Mouse (Mus musculus): ENCODE results near the gene Tes3-ps.

Gene Tes3-ps

DNA sequence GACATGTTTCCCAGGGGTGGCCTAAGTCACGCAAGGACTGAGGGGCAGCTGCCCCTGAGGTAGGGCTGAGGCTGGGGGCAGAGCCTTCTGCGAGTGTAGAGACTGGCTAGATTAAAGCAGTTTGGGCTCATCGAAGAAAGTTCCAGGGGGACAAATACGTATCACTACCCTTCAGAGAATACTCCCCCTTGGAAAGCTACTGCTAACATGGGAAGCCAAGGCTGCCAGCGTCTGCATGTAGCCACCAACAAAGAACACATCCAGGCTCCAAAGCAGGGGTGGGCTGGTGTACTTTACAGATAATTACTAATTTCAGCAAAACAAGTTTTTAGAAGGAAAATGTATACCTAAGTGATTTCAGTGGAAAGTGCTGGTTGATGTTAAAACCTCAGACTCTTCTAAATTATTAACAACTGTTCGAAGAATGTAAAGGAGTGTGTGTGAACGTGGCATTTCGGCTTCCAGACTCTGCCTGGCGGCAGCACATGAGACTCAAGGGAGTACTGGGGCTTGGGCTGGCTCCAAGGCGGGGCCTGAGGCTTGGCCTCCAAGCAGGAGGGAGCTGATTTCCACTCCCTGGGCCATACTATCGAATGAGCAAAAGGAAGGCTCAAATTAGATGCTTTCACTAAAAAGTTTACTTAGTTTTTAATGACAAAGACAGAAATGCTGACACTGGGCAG is 26.6 kb upstream of the Tes3-ps start:
- peaks cover 68% of the 10 kb centered on the region for H3K36me3 ChIP-seq (ENCODE audit: insufficient read depth, low read length)
- H3K4me3 ChIP-seq (replicated peaks; ENCODE audit: low read length) = no peak overlapping the region
- no peaks in the 10 kb centered on the region for H3K4me1 ChIP-seq (replicated peaks; ENCODE audit: low read depth, low read length)
- no peaks in the 10 kb centered on the region for H3K9me3 ChIP-seq (ENCODE audit: low read length)
- TF ChIP-seq NANOG (IDR thresholded peaks at IDR 0.05; ENCODE audit: borderline replicate concordance, low read length) = no peak
- TF ChIP-seq POU5F1 (IDR thresholded peaks at IDR 0.05; ENCODE audit: borderline replicate concordance, low read length) = no peak
- no peak for TF ChIP-seq CTCF (conservative IDR thresholded peaks at IDR 0.05; ENCODE audit: low read length)
- H3K27me3 ChIP-seq (ENCODE audit: insufficient read depth, low read length) = no peaks in the 10 kb centered on the region

DNA sequence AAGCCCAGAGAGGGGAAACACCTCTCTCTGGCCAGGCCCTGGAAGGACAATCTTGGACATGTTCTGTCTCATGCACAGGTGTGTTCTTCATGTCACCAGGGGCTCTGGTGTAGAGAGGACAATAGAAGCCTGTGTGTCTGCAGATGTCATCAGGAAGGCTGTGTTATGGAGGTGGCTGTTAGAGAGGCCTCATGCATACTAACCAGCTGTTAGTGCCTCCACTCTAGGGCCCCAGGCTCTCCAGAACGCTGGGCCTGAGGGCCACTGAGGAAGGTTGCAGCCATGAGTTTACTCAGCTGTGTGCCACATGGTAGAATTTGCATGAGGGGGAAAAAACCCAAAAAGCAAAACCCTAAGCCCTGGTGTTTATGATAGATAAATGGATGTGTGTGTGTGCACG is 25.5 kb upstream of the Tes3-ps start:
- no peak for TF ChIP-seq NANOG (IDR thresholded peaks at IDR 0.05; ENCODE audit: borderline replicate concordance, low read length)
- TF ChIP-seq POU5F1 (IDR thresholded peaks at IDR 0.05; ENCODE audit: borderline replicate concordance, low read length) = no peak
- no peak for TF ChIP-seq CTCF (conservative IDR thresholded peaks at IDR 0.05; ENCODE audit: low read length)

DNA sequence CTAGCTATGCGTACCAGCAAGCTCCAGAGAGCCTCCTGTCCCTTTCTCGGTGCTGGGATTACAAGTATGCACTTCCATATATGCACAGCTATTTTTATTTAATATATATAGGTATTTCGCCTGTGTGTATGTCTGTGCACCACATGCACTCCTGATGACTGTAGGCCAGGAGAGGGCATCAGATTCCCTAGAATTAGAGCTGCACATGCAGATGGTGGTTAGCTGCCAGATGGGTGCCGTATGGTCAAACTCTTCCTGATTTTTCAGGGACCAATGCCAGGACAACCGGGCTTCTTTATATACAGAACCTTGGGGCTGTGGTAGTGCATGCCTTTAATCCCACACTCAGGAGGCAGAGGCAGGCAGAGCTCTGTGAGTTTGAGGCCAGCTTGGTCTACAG is 24.1 kb upstream of the Tes3-ps start:
- Histone ChIP-seq H3K27me3 (ENCODE audit: insufficient read depth, low read length) (no peaks in the 10 kb centered on the region), H3K9me3 (ENCODE audit: low read length) (no peaks in the 10 kb centered on the region), H3K4me3 (replicated peaks; ENCODE audit: low read length) (no peak overlapping the region), H3K4me1 (replicated peaks; ENCODE audit: low read depth, low read length) (no peaks in the 10 kb centered on the region), H3K36me3 (ENCODE audit: insufficient read depth, low read length) (peaks cover 46% of the 10 kb centered on the region)
- TF ChIP-seq POU5F1 (IDR thresholded peaks at IDR 0.05; ENCODE audit: borderline replicate concordance, low read length) (no peak), CTCF (conservative IDR thresholded peaks at IDR 0.05; ENCODE audit: low read length) (no peak), NANOG (IDR thresholded peaks at IDR 0.05; ENCODE audit: borderline replicate concordance, low read length) (no peak)

More for the DNA sequence above, 25.5 kb upstream of the Tes3-ps start:
- no peaks in the 10 kb centered on the region for H3K27me3 ChIP-seq (ENCODE audit: insufficient read depth, low read length)
- H3K4me3 ChIP-seq (replicated peaks; ENCODE audit: low read length) = no peak overlapping the region
- H3K9me3 ChIP-seq (ENCODE audit: low read length) = no peaks in the 10 kb centered on the region
- H3K4me1 ChIP-seq (replicated peaks; ENCODE audit: low read depth, low read length) = no peaks in the 10 kb centered on the region
- H3K36me3 ChIP-seq (ENCODE audit: insufficient read depth, low read length) = peaks cover 58% of the 10 kb centered on the region

DNA sequence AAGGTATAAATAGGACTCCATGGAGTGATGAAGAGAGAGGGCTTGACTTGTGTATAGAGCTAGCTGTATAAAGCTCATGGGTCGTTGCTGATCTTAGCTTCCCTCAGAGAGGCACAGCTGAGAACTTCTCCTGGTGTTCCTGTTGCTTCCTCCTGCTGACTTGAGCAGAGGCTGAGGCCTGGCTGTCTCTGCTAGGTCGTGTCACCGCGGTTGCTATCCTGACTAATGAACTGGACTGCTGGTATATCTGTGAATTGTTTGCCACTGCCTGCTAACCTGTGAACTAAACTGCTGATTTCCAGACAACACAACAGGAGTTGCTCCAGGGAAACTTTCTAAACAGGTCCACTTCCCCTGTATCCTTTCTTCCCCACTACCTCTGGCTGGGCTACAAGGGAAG is 22.8 kb upstream of the Tes3-ps start:
- peaks cover 33% of the 10 kb centered on the region for H3K36me3 ChIP-seq (ENCODE audit: insufficient read depth, low read length)
- no peaks in the 10 kb centered on the region for H3K4me1 ChIP-seq (replicated peaks; ENCODE audit: low read depth, low read length)
- no peak for TF ChIP-seq NANOG (IDR thresholded peaks at IDR 0.05; ENCODE audit: borderline replicate concordance, low read length)
- no peak for TF ChIP-seq POU5F1 (IDR thresholded peaks at IDR 0.05; ENCODE audit: borderline replicate concordance, low read length)
- TF ChIP-seq CTCF (conservative IDR thresholded peaks at IDR 0.05; ENCODE audit: low read length) = no peak
- no peak overlapping the region for H3K4me3 ChIP-seq (replicated peaks; ENCODE audit: low read length)
- H3K27me3 ChIP-seq (ENCODE audit: insufficient read depth, low read length) = no peaks in the 10 kb centered on the region
- H3K9me3 ChIP-seq (ENCODE audit: low read length) = no peaks in the 10 kb centered on the region

DNA sequence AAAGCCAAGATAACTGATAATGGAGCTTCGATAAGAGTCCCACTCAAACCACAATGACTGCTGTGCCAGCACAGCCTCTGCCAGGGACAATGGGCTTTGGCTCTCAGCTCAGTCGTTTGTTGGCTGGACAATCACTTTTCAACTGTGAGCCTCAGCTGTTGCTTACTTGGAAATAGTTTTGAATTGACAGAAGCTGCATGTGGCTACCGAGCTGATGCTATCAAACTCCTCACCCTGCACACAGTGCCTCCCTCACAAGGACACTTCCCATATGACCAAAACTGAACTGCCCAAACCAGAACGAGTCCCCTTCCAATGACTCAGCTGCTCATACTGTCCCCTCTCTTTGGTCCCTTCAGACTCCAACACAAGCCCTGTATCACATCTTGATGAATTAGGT is 22.3 kb upstream of the Tes3-ps start:
- H3K4me3 ChIP-seq (replicated peaks; ENCODE audit: low read length) = no peak overlapping the region
- no peaks in the 10 kb centered on the region for H3K4me1 ChIP-seq (replicated peaks; ENCODE audit: low read depth, low read length)
- TF ChIP-seq CTCF (conservative IDR thresholded peaks at IDR 0.05; ENCODE audit: low read length) = no peak
- TF ChIP-seq NANOG (IDR thresholded peaks at IDR 0.05; ENCODE audit: borderline replicate concordance, low read length) = no peak
- peaks cover 28% of the 10 kb centered on the region for H3K36me3 ChIP-seq (ENCODE audit: insufficient read depth, low read length)
- no peaks in the 10 kb centered on the region for H3K27me3 ChIP-seq (ENCODE audit: insufficient read depth, low read length)
- H3K9me3 ChIP-seq (ENCODE audit: low read length) = no peaks in the 10 kb centered on the region

DNA sequence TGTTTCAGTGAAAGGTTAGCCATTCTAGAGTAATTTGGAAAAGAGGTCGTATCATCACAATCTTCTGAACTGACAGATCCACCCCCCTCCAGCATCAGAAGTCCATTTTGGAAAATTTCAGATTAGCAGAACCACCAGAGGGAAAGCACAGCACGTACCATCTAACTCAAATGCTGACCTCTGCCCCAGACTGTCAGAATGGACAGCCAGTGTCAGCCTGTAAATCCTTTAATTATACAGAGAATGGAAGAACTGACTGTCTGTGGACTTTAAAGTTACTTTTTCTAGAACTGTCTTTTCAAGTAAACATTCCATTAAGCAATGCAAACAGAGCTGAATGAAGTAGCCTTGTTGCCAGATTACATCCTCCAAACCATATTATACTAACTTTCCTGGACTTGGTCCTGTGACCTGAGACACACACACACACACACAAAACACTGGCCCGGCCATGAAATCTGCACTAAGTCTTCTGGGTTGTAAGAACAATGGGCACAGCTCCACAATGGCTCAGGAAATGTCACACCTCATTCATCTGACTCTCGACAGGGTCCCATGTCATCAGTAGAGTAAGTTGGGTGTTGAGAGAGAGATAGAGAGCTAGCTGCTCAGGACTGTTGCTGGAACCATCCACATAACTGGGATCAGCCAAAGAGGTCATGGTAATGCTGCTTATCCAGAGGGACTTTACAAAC is 21.0 kb upstream of the Tes3-ps start:
- H3K36me3 ChIP-seq (ENCODE audit: insufficient read depth, low read length) = peaks cover 21% of the 10 kb centered on the region
- TF ChIP-seq POU5F1 (IDR thresholded peaks at IDR 0.05; ENCODE audit: borderline replicate concordance, low read length) (no peak), NANOG (IDR thresholded peaks at IDR 0.05; ENCODE audit: borderline replicate concordance, low read length) (no peak), CTCF (conservative IDR thresholded peaks at IDR 0.05; ENCODE audit: low read length) (no peak)
- no peaks in the 10 kb centered on the region for H3K27me3 ChIP-seq (ENCODE audit: insufficient read depth, low read length)
- no peaks in the 10 kb centered on the region for H3K4me1 ChIP-seq (replicated peaks; ENCODE audit: low read depth, low read length)
- no peak overlapping the region for H3K4me3 ChIP-seq (replicated peaks; ENCODE audit: low read length)
- no peaks in the 10 kb centered on the region for H3K9me3 ChIP-seq (ENCODE audit: low read length)

DNA sequence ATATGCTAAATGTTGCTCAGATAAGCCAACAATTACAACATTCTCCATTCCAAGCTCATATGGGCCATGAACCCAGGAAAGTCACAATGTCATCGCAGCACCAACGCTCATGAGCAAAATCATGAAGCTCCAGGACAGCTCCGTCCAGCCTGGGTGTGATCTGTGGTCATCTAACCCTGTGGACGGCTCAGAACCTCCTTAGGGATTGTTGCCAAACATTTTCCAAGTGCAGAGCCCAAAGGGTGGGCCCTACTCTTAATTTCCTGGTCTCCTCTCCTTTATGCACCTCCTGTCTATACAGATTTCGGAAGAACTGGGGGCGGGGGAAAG is 20.5 kb upstream of the Tes3-ps start:
- no peaks in the 10 kb centered on the region for H3K9me3 ChIP-seq (ENCODE audit: low read length)
- H3K27me3 ChIP-seq (ENCODE audit: insufficient read depth, low read length) = no peaks in the 10 kb centered on the region
- H3K4me1 ChIP-seq (replicated peaks; ENCODE audit: low read depth, low read length) = no peaks in the 10 kb centered on the region
- peaks cover 16% of the 10 kb centered on the region for H3K36me3 ChIP-seq (ENCODE audit: insufficient read depth, low read length)
- TF ChIP-seq CTCF (conservative IDR thresholded peaks at IDR 0.05; ENCODE audit: low read length) (no peak), NANOG (IDR thresholded peaks at IDR 0.05; ENCODE audit: borderline replicate concordance, low read length) (no peak), POU5F1 (IDR thresholded peaks at IDR 0.05; ENCODE audit: borderline replicate concordance, low read length) (no peak)
- H3K4me3 ChIP-seq (replicated peaks; ENCODE audit: low read length) = no peak overlapping the region

DNA sequence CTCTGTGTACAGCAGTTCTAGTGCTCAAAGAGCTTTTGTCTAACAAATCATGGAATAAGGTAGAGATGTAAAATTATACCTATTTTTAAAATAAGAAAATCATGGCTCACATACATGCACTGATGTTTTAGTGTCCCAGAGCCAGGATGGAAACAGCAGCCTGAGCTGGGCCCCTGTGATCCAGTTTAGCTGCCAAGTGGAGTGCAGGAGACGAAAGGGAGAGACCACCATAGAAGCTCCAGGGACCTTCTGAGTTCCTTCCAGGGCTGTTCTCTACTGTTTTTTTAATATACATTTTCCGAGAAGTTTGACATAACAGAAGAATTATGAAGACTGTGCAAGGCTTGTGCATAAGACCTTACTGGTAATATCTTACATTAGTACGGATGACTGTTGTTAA is 15.2 kb upstream of the Tes3-ps start:
- Histone ChIP-seq H3K36me3 (ENCODE audit: insufficient read depth, low read length) (no peaks in the 10 kb centered on the region), H3K4me1 (replicated peaks; ENCODE audit: low read depth, low read length) (no peaks in the 10 kb centered on the region), H3K4me3 (replicated peaks; ENCODE audit: low read length) (no peak overlapping the region), H3K9me3 (ENCODE audit: low read length) (no peaks in the 10 kb centered on the region), H3K27me3 (ENCODE audit: insufficient read depth, low read length) (no peaks in the 10 kb centered on the region)
- no peak for TF ChIP-seq NANOG (IDR thresholded peaks at IDR 0.05; ENCODE audit: borderline replicate concordance, low read length)
- TF ChIP-seq CTCF (conservative IDR thresholded peaks at IDR 0.05; ENCODE audit: low read length) = no peak
- no peak for TF ChIP-seq POU5F1 (IDR thresholded peaks at IDR 0.05; ENCODE audit: borderline replicate concordance, low read length)
